Mouse (Mus musculus): ENCODE data around the gene Mfap3l. TPM values are rescaled to one million over a fixed set of nuclear protein-coding genes. Genes with fewer than 3 reads are reported as not detected.

The Mfap3l gene
- polyA plus RNA-seq, 1 experiment from 2014 or later = 2.5 TPM

GRCm38 (mm10) chr8:60714724-60715123, 82.1 kb downstream of the Mfap3l start:
- no peak overlapping the region for H3K4me3 ChIP-seq (ENCODE audit: low read depth, low read length)
- H3K9ac ChIP-seq (ENCODE audit: low read depth, low read length) = no peak overlapping the region
- no peaks in the 10 kb centered on the region for H3K9me3 ChIP-seq (ENCODE audit: control insufficient read depth, low read length)
- no peaks in the 10 kb centered on the region for H3K27me3 ChIP-seq (ENCODE audit: control insufficient read depth, insufficient read depth, low read length)
- 75% methylated on average over 1 of the region's 3 CpGs for WGBS
- no peaks in the 10 kb centered on the region for H3K4me1 ChIP-seq (replicated peaks; ENCODE audit: control insufficient read depth, insufficient read depth, low read length)
- no peak overlapping the region for H3K27ac ChIP-seq (ENCODE audit: low read depth, low read length)
- ATAC-seq (ENCODE audit: low FRiP score) = no peak
- DNase-seq (ENCODE audit: low spot score) = no peak
- H3K4me2 ChIP-seq (replicated peaks; ENCODE audit: low read depth, low read length) = no peak overlapping the region
- H3K36me3 ChIP-seq (ENCODE audit: control insufficient read depth, insufficient read depth, low read length) = no peaks in the 10 kb centered on the region

- Histone ChIP-seq H3K9me3 (ENCODE audit: control insufficient read depth, low read length) (no peaks in the 10 kb centered on the region), H3K27me3 (ENCODE audit: control insufficient read depth, insufficient read depth, low read length) (no peaks in the 10 kb centered on the region), H3K27ac (ENCODE audit: low read depth, low read length) (no peak overlapping the region), H3K36me3 (ENCODE audit: control insufficient read depth, insufficient read depth, low read length) (no peaks in the 10 kb centered on the region), H3K4me2 (replicated peaks; ENCODE audit: low read depth, low read length) (no peak overlapping the region), H3K9ac (ENCODE audit: low read depth, low read length) (no peak overlapping the region), H3K4me3 (ENCODE audit: low read depth, low read length) (no peak overlapping the region), H3K4me1 (replicated peaks; ENCODE audit: control insufficient read depth, insufficient read depth, low read length) (no peaks in the 10 kb centered on the region)
- no peak for DNase-seq (ENCODE audit: low spot score)
- no peak for ATAC-seq (ENCODE audit: low FRiP score)
- whole genome bisulfite sequencing = 74% methylated on average over 3 of the region's 3 CpGs
These were observed 86.1 kb downstream of the Mfap3l start for GRCm38 (mm10) chr8:60718692-60719091.

Other genes with a start within 250 kb of the Mfap3l start
- gene Gm10283, start 129.6 kb upstream of the Mfap3l start, polyA plus RNA-seq (2014; fragmentation: Nextera tagmentation; extraction: Ambion mirVana) = not detected in 2 replicates
- 0.94 and 1.2 TPM in 2 replicates for gene Aadat, start 126.9 kb upstream of the Mfap3l start, polyA plus RNA-seq (2014; fragmentation: Nextera tagmentation; extraction: Ambion mirVana)

All from hindbrain, embryonic 11.5 days (tissue).